Mouse (Mus musculus) midbrain, postnatal 0 days (tissue): ENCODE data around the gene Abca4. TPM values are rescaled to one million over a fixed set of nuclear protein-coding genes. Genes with fewer than 3 reads are reported as not detected.

Experiments
- ATAC-seq: fragments of 200-750 bp; cut with Nextera tagmentation; 2 replicates; pipeline ENCODE4 v1.8.0; 2017; ENCODE audit warnings: moderate number of reproducible peaks, mild to moderate bottlenecking, moderate TSS enrichment, moderate library complexity; ENCODE audit not compliant: low FRiP score
- DNase-seq: peaks from one replicate; pipeline ENCODE4 v3.0.0-alpha.2; 2015; ENCODE audit warnings: low spot score
- H3K27ac ChIP-seq: fragments of 300-500 bp; sonication (generic); 2 replicates; pipeline ENCODE4 v1.5.1; 2014; ENCODE audit warnings: low read depth, mild to moderate bottlenecking, low read length, mixed read lengths
- H3K27me3 ChIP-seq: fragments of 300-500 bp; sonication (generic); 2 replicates; pipeline ENCODE4 v1.6.1; 2014; ENCODE audit warnings: low read length, control low read depth, mixed read lengths; ENCODE audit not compliant: insufficient read depth
- H3K36me3 ChIP-seq: fragments of 300-500 bp; sonication (generic); 2 replicates; pipeline ENCODE4 v1.6.1; 2014; ENCODE audit warnings: low read length, control low read depth, mixed read lengths; ENCODE audit not compliant: insufficient read depth
- H3K4me1 ChIP-seq: fragments of 300-500 bp; sonication (generic); 2 replicates; pipeline ENCODE4 v1.6.1; 2014; ENCODE audit warnings: mild to moderate bottlenecking, control low read depth, antibody characterized with exemption, low read length, mixed read lengths; ENCODE audit not compliant: insufficient read depth
- H3K4me2 ChIP-seq: fragments of 300-500 bp; sonication (generic); 2 replicates; pipeline ENCODE4 v1.6.1; 2014; ENCODE audit warnings: low read depth, mild to moderate bottlenecking, low read length, mixed read lengths; ENCODE audit not compliant: poor library complexity, severe bottlenecking
- H3K4me3 ChIP-seq: fragments of 300-500 bp; sonication (generic); 2 replicates; pipeline ENCODE4 v1.5.1; 2014; ENCODE audit warnings: low read depth, mild to moderate bottlenecking, low read length, moderate library complexity
- H3K9ac ChIP-seq: fragments of 300-500 bp; sonication (generic); replicated peaks from 2 replicates; pipeline ENCODE4 v1.6.1; 2014; ENCODE audit warnings: mild to moderate bottlenecking, low read length, moderate library complexity, mixed read lengths; ENCODE audit not compliant: poor library complexity, severe bottlenecking
- H3K9me3 ChIP-seq: fragments of 300-500 bp; sonication (generic); 2 replicates; pipeline ENCODE4 v1.6.1; 2016; ENCODE audit warnings: low read length, control low read depth
- CTCF ChIP-seq: IDR thresholded peaks from 2 replicates; pipeline ENCODE4 v1.5.1; 2016; ENCODE audit warnings: antibody characterized with exemption, mild to moderate bottlenecking
- WGBS: fragments of 180-500 bp; shearing (Covaris S2); extraction: QIAGEN DNeasy Blood & Tissue Kit; methylation state at CpG from one replicate; pipeline ENCODE4 v1.1.7; 2014; 5-methylcytosine and 5-hydroxymethylcytosine counted together
- polyA plus RNA-seq: library from polyadenylated mRNA; unstranded; fragments of >200 nt; fragmentation: Nextera tagmentation; extraction: Ambion mirVana; gene quantifications from 2 replicates; pipeline ENCODE4 v1.2.1, GENCODE M21; 2015
- total RNA-seq: library from RNA; depleted of rRNA; stranded (reverse); fragments of >200 nt; gene quantifications from 2 replicates; pipeline ENCODE4 v1.2.3, GENCODE M21; 2014

Gene Abca4
- total and polyA plus RNA-seq, 2 experiments from 2014 or later: 0.94 to 7.7 TPM

- no peak for TF ChIP-seq CTCF
- no peak overlapping the region for H3K9ac ChIP-seq
- no peaks in the 10 kb centered on the region for H3K36me3 ChIP-seq
- WGBS: 93% methylated on average over 8 of the region's 8 CpGs
- H3K4me1 ChIP-seq: no peaks in the 10 kb centered on the region
- H3K9me3 ChIP-seq: no peaks in the 10 kb centered on the region
- DNase-seq: no peak
- no peak for ATAC-seq
- no peaks in the 10 kb centered on the region for H3K27me3 ChIP-seq
- H3K4me3 ChIP-seq: no peak overlapping the region
- no peak overlapping the region for H3K27ac ChIP-seq
- H3K4me2 ChIP-seq: no peak overlapping the region
Measured at GRCm38 (mm10) chr3:122027776-122028175, 16.5 kb upstream of the Abca4 start.

DNA sequence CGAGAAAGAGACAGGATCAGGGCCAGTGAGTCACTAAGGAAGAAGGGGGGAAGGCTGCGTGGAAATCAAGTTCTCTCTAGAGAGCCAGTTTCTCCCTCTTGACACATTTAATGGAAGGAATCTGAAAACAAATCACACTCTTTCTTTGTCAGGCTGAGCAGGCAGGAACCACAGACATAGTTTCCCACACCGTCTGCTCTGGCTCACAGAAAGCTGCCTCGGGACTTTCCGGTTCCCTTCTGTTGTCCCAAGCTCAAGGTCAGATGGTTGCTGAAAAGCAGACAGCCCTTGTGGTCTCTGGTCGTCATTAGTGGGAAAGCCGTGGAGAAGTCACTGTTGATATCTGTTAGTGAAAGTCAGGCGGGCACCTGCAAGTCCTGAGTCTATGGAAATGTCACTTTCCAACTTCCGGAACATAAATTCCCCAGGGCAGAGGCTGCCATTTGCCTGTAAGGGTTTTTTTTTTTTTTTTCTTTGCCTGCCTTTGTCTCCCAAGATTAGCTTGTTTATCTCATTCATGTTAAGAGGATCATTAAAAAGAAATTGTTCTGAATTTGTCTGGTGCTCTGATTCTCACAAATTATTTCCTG is 10.9 kb upstream of the Abca4 start:
- Histone ChIP-seq H3K9ac (no peak overlapping the region), H3K27ac (no peak overlapping the region), H3K4me3 (no peak overlapping the region), H3K36me3 (no peaks in the 10 kb centered on the region), H3K4me2 (no peak overlapping the region), H3K9me3 (0 out of 2 replicates have a peak, but pooled peaks cover 4% of the 10 kb centered on the region), H3K27me3 (0 out of 2 replicates have a peak, but pooled peaks cover 3% of the 10 kb centered on the region), H3K4me1 (no peaks in the 10 kb centered on the region)
- 67% methylated on average over 9 of the region's 9 CpGs for WGBS
- ATAC-seq: no peak
- DNase-seq: no peak
- TF ChIP-seq CTCF: no peak

GRCm38 (mm10) chr3:122034240-122034639 is 10.0 kb upstream of the Abca4 start:
- Histone ChIP-seq H3K4me2 (no peak overlapping the region), H3K4me1 (no peaks in the 10 kb centered on the region), H3K9ac (no peak overlapping the region), H3K36me3 (no peaks in the 10 kb centered on the region), H3K9me3 (0 out of 2 replicates have a peak, but pooled peaks cover 4% of the 10 kb centered on the region), H3K4me3 (no peak overlapping the region), H3K27ac (no peak overlapping the region), H3K27me3 (0 out of 2 replicates have a peak, but pooled peaks cover 3% of the 10 kb centered on the region)
- TF ChIP-seq CTCF: no peak
- WGBS: 84% methylated on average over 5 of the region's 5 CpGs
- no peak for ATAC-seq
- DNase-seq: no peak

DNA sequence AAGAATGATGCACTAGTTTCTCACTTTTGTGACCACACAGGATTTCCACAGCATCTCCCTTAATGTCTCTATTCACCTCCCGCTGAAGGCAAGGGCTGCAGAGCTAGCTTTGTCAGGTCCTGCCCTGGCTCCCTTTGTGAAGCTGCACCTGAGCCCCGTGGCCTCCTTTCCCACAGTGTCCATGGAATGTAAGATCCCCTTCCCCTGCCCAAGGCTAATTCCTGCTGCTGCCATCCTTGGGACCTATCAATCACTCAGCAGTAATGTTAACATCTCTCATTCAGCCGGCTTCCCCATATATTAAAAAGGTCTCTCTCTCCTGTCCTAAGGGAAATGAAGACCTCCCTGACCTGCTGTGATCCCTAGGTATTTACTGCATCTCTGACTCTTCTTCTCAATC is 9.2 kb upstream of the Abca4 start:
- H3K27ac ChIP-seq: no peak overlapping the region
- no peak overlapping the region for H3K9ac ChIP-seq
- no peak overlapping the region for H3K4me3 ChIP-seq
- H3K4me1 ChIP-seq: no peaks in the 10 kb centered on the region
- H3K9me3 ChIP-seq: 0 out of 2 replicates have a peak, but pooled peaks cover 4% of the 10 kb centered on the region
- H3K27me3 ChIP-seq: peaks cover 3% of the 10 kb centered on the region; the same call in 1 of the 2 replicates
- DNase-seq (no peak), ATAC-seq (no peak)
- no peak overlapping the region for H3K4me2 ChIP-seq
- 49% methylated on average over 3 of the region's 3 CpGs for WGBS
- TF ChIP-seq CTCF: no peak
- no peaks in the 10 kb centered on the region for H3K36me3 ChIP-seq

- 71% methylated on average over 6 of the region's 6 CpGs for WGBS
- Histone ChIP-seq H3K36me3 (no peaks in the 10 kb centered on the region), H3K4me2 (no peak overlapping the region), H3K27ac (no peak overlapping the region), H3K9ac (no peak overlapping the region), H3K4me3 (no peak overlapping the region), H3K27me3 (peaks cover 23% of the 10 kb centered on the region), H3K4me1 (no peaks in the 10 kb centered on the region), H3K9me3 (0 out of 2 replicates have a peak, but pooled peaks cover 4% of the 10 kb centered on the region)
- no peak for TF ChIP-seq CTCF
- DNase-seq (no peak), ATAC-seq (no peak)
Measured at GRCm38 (mm10) chr3:122040522-122040921, 3.7 kb upstream of the Abca4 start.

DNA sequence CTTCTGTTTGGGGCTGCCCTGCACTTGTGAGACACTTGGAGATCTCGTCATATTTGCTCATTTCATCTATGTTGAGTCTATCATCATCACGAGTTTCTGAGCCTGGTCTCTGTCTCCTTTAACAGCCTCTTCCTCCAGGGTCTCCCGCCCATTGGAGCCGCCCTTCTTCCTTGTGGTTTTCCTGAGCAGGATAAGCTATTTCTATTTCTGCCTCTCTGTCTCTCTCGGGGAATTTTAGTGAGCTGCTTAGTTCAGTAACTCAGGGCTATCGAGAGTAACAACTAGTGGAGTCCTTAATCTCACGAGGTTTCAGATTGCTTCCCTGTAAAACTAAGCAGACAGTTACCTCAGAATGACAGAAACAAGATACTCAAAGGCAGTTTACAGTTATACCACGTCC is 1.1 kb upstream of the Abca4 start:
- Histone ChIP-seq H3K27ac (no peak overlapping the region), H3K27me3 (peaks cover 31% of the 10 kb centered on the region), H3K9me3 (no peaks in the 10 kb centered on the region), H3K4me2 (no peak overlapping the region), H3K36me3 (no peaks in the 10 kb centered on the region), H3K4me3 (no peak overlapping the region), H3K9ac (no peak overlapping the region), H3K4me1 (peaks cover 4% of the 10 kb centered on the region)
- 19% methylated on average over 8 of the region's 8 CpGs for WGBS
- TF ChIP-seq CTCF: no peak
- DNase-seq (no peak), ATAC-seq (no peak)
